Mouse (Mus musculus) embryonic fibroblast, embryonic 13.5 days (primary cell): ENCODE results near the gene Ntn5.

Experiments used
- CTCF ChIP-seq: IDR thresholded peaks from 2 replicates; pipeline ENCODE4 v1.5.1; 2011; ENCODE audit warnings: mild to moderate bottlenecking, control low read depth, low read length, moderate library complexity, borderline replicate concordance; ENCODE audit not compliant: insufficient read depth
- POLR2A ChIP-seq: IDR thresholded peaks from 2 replicates; pipeline ENCODE4 v1.6.1; 2011; ENCODE audit warnings: low read depth, mild to moderate bottlenecking, control low read depth, low read length, moderate library complexity

- TF ChIP-seq CTCF = no peak
- no peak for TF ChIP-seq POLR2A
Measured at GRCm38 (mm10) chr7:45716952-45717917, 33.4 kb downstream of the Ntn5 start.
